Mouse (Mus musculus): ENCODE results near the gene Arl5c.

- TF ChIP-seq CTCF (IDR thresholded peaks at IDR 0.05; ENCODE audit: low read depth, low read length): no peak
- TF ChIP-seq POLR2A (IDR thresholded peaks at IDR 0.05; ENCODE audit: extremely low read depth, insufficient read depth, low read length): no peak
These were observed 17.6 kb downstream of the Arl5c start for GRCm38 (mm10) chr11:97978392-97978791.
